Mouse (Mus musculus) midbrain, embryonic 11.5 days (tissue): ENCODE measurements at regions not wholly inside any gene's neighbourhood (a gene's known extent, or its start where the extent isn't known, plus 50 kb on each side); places are given as distances from the start of the nearest gene placed in this dataset.

Source experiments
- ATAC-seq: fragments of 200-750 bp; cut with Nextera tagmentation; 2 replicates; pipeline ENCODE4 v1.8.0; 2017; ENCODE audit warnings: moderate TSS enrichment, moderate library complexity; ENCODE audit not compliant: low FRiP score
- DNase-seq: peaks from one replicate; pipeline ENCODE4 v3.0.0; 2015; ENCODE audit warnings: low spot score; ENCODE audit errors: missing footprints
- H3K27ac ChIP-seq: fragments of 300-500 bp; sonication (generic); 2 replicates; pipeline ENCODE4 v1.5.1; 2014; ENCODE audit warnings: low read depth, low read length
- H3K27me3 ChIP-seq: fragments of 300-500 bp; sonication (generic); 2 replicates; pipeline ENCODE4 v1.6.1; 2014; ENCODE audit warnings: mild to moderate bottlenecking, low read length, moderate library complexity, mixed read lengths; ENCODE audit not compliant: control insufficient read depth, insufficient read depth
- H3K36me3 ChIP-seq: fragments of 300-500 bp; sonication (generic); 2 replicates; pipeline ENCODE4 v1.6.1; 2014; ENCODE audit warnings: mild to moderate bottlenecking, low read length, moderate library complexity, mixed read lengths; ENCODE audit not compliant: control insufficient read depth, insufficient read depth
- H3K4me1 ChIP-seq: fragments of 300-500 bp; sonication (generic); 2 replicates; pipeline ENCODE4 v1.6.1; 2014; ENCODE audit warnings: low read length; ENCODE audit not compliant: control insufficient read depth, insufficient read depth
- H3K4me2 ChIP-seq: fragments of 300-500 bp; sonication (generic); 2 replicates; pipeline ENCODE4 v1.6.1; 2014; ENCODE audit warnings: mild to moderate bottlenecking, moderate library complexity
- H3K4me3 ChIP-seq: fragments of 300-500 bp; sonication (generic); 2 replicates; pipeline ENCODE4 v1.5.1; 2014; ENCODE audit warnings: low read depth, low read length
- H3K9ac ChIP-seq: fragments of 300-500 bp; sonication (generic); 2 replicates; pipeline ENCODE4 v1.6.1; 2014; ENCODE audit warnings: low read length
- H3K9me3 ChIP-seq: fragments of 300-500 bp; sonication (generic); 2 replicates; pipeline ENCODE4 v1.6.1; 2016; ENCODE audit warnings: low read length; ENCODE audit not compliant: control insufficient read depth
- WGBS: fragments of 180-500 bp; shearing (Covaris S2); extraction: QIAGEN DNeasy Blood & Tissue Kit; methylation state at CpG from one replicate; pipeline ENCODE4 v1.1.7; 2014; 5-methylcytosine and 5-hydroxymethylcytosine counted together

- Histone ChIP-seq H3K4me1 (no peaks in the 10 kb centered on the region), H3K4me3 (no peak overlapping the region), H3K9me3 (no peaks in the 10 kb centered on the region), H3K27ac (no peak overlapping the region), H3K9ac (no peak overlapping the region), H3K36me3 (no peaks in the 10 kb centered on the region), H3K27me3 (no peaks in the 10 kb centered on the region), H3K4me2 (no peak overlapping the region)
- DNase-seq (no peak), ATAC-seq (no peak)
- 91% methylated on average over 2 of the region's 2 CpGs for WGBS
Measured at GRCm38 (mm10) chr3:7992322-7992721, 1372.1 kb upstream of the 1700008P02Rik start.

DNA sequence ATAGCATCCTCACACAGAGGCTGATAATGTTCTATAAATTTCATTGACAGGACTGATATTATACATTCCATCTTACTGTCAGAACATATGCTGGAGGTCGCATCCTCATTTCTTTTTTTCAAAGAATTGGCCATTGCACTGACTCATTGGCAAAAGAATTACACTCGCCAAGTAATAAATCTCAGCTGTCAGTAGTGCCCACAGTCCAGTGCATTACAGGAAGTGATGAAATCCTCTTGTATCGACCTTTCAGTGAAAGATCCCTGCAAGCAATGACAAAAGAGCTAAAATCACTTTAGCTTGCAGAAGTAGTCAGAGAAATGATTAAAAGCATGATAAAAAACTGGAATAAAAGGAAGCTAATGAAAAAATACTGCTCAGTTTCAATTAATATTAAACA lies 1353.0 kb upstream of the 1700008P02Rik start:
- peak; percentile 50; the same call in 1 of the 2 replicates for ATAC-seq
- no peaks in the 10 kb centered on the region for H3K4me1 ChIP-seq
- WGBS: 80% methylated on average over 3 of the region's 3 CpGs
- no peak overlapping the region for H3K9ac ChIP-seq
- no peak for DNase-seq
- no peaks in the 10 kb centered on the region for H3K27me3 ChIP-seq
- no peaks in the 10 kb centered on the region for H3K9me3 ChIP-seq
- H3K27ac ChIP-seq: no peak overlapping the region
- H3K36me3 ChIP-seq: no peaks in the 10 kb centered on the region
- H3K4me3 ChIP-seq: no peak overlapping the region
- no peak overlapping the region for H3K4me2 ChIP-seq

GRCm38 (mm10) chr3:7953911-7954310 lies 1333.7 kb upstream of the 1700008P02Rik start:
- WGBS: 91% methylated on average over 1 of the region's 1 CpGs

DNA sequence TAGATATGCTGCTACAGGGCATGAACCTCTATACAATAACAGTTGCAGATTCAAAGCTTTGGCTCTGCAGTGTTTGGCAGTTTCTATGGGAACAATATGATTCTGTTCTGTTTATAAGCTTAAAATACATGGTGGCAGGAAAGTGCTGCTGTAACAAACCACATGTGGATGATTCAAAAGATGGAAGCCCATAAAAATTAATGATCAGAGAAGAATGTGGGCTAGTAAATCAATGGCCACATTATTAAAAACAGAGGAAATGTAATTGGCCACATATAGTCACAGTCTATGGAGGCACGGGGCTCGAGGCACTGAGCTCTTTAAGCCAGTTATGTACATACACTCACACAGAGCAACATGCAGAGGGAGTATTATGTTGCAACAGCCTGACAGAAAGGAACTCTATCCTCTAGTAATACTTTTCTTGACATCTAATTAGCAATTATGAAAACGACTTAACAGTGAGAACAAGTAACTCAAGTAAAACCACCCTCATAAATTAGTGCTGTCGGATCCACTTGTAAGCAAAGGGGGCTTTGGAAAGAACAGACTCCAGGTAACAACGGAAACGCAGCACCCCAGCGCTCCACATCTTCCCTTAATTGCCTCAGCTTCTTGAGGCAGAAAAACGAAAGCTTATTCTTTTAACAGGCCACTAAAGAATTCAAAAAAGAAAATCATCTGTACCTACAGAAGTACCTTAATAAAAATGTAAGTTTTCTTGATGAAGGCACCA lies 1323.6 kb upstream of the 1700008P02Rik start:
- Histone ChIP-seq H3K9ac (no peak overlapping the region), H3K36me3 (no peaks in the 10 kb centered on the region), H3K9me3 (no peaks in the 10 kb centered on the region), H3K4me3 (no peak overlapping the region), H3K27ac (no peak overlapping the region), H3K27me3 (no peaks in the 10 kb centered on the region), H3K4me1 (no peaks in the 10 kb centered on the region), H3K4me2 (no peak overlapping the region)
- ATAC-seq (no peak), DNase-seq (no peak)
- 75% methylated on average over 8 of the region's 8 CpGs for WGBS

More at GRCm38 (mm10) chr3:7953911-7954310, 1333.7 kb upstream of the 1700008P02Rik start:
- Histone ChIP-seq H3K4me3 (no peak overlapping the region), H3K4me2 (no peak overlapping the region), H3K9me3 (no peaks in the 10 kb centered on the region), H3K27ac (no peak overlapping the region), H3K36me3 (no peaks in the 10 kb centered on the region), H3K9ac (no peak overlapping the region), H3K27me3 (no peaks in the 10 kb centered on the region), H3K4me1 (no peaks in the 10 kb centered on the region)
- DNase-seq: no peak
- ATAC-seq: no peak
